Mouse (Mus musculus) midbrain, embryonic 15.5 days (tissue): Measurements from ENCODE around the gene Hoxc5. TPM values are rescaled to one million over a fixed set of nuclear protein-coding genes. Genes with fewer than 3 reads are reported as not detected.

Experiments used
- ATAC-seq: fragments of 200-750 bp; cut with Nextera tagmentation; replicated peaks from 2 replicates; pipeline ENCODE4 v1.8.0; 2017; ENCODE audit warnings: moderate TSS enrichment
- H3K27ac ChIP-seq: fragments of 300-500 bp; sonication (generic); 2 replicates; pipeline ENCODE4 v1.5.1; 2015; ENCODE audit warnings: mild to moderate bottlenecking, inconsistent platforms
- H3K27me3 ChIP-seq: fragments of 300-500 bp; sonication (generic); replicated peaks from 2 replicates; pipeline ENCODE4 v1.6.1; 2015; ENCODE audit warnings: inconsistent platforms
- H3K36me3 ChIP-seq: fragments of 300-500 bp; sonication (generic); replicated peaks from 2 replicates; pipeline ENCODE4 v1.6.1; 2015; ENCODE audit warnings: inconsistent platforms
- H3K4me1 ChIP-seq: fragments of 300-500 bp; sonication (generic); 2 replicates; pipeline ENCODE4 v1.6.1; 2015; ENCODE audit warnings: inconsistent platforms
- H3K4me2 ChIP-seq: fragments of 300-500 bp; sonication (generic); 2 replicates; pipeline ENCODE4 v1.6.1; 2015; ENCODE audit warnings: inconsistent platforms, mild to moderate bottlenecking, moderate library complexity
- H3K4me3 ChIP-seq: fragments of 300-500 bp; sonication (generic); 2 replicates; pipeline ENCODE4 v1.5.1; 2015; ENCODE audit warnings: mild to moderate bottlenecking, inconsistent platforms
- H3K9ac ChIP-seq: fragments of 300-500 bp; sonication (generic); 2 replicates; pipeline ENCODE4 v1.6.1; 2015; ENCODE audit warnings: mild to moderate bottlenecking, inconsistent platforms
- H3K9me3 ChIP-seq: fragments of 300-500 bp; sonication (generic); 2 replicates; pipeline ENCODE4 v1.6.1; 2016; ENCODE audit warnings: inconsistent platforms
- WGBS: fragments of 180-500 bp; shearing (Covaris S2); methylation state at CpG from one replicate; pipeline ENCODE4 v1.1.7; 2015; ENCODE audit warnings: mixed read lengths; 5-methylcytosine and 5-hydroxymethylcytosine counted together
- polyA plus RNA-seq: library from polyadenylated mRNA; unstranded; fragments of >200 nt; fragmentation: Nextera tagmentation; extraction: Ambion mirVana; gene quantifications from 2 replicates; pipeline ENCODE4 v1.2.1, GENCODE M21; 2015

Hoxc5 gene
- polyA plus RNA-seq, 1 experiment from 2014 or later = not detected

DNA sequence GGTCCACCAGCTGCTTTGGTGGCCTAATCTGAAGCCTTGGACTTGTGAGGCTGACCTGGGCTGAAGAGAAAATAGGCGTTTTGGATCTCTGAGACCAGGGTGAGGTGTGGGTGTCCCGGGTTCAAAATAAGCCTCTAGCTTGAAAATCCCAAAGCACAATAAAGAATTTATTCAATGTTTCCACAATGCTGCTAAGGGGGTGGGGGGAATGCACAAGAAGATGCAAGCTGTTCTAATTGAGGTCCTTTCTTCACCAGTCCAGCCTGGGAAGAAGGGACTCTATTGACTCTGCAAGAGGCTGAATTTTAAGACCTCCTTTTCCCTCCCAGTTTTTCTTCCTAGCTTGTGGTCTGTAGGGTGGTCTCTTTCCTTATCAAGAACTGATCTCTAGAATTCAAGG is 16.4 kb upstream of the Hoxc5 start:
- 5% methylated on average over 2 of the region's 2 CpGs for WGBS

DNA sequence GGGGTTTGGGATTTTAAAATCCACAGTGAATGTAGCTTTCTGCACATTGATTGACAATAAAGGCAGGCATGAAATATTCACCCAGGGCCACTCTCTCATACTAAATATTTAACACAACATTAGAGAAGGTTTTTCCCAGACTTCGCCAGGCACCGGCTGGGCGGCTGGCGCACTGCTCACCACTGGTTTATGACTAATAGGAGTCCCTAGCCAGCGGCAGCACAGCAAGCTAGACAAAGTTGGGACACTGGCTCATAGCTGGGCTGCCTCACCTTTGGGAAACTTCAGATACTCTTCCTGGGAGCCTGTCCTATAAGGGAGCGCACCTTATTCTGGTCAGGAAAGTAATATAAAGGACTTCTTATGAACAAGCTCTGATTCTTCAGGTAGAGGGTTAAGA is 13.7 kb upstream of the Hoxc5 start:
- Histone ChIP-seq H3K4me2 (no peak overlapping the region), H3K27ac (no peak overlapping the region), H3K36me3 (no peaks in the 10 kb centered on the region), H3K9me3 (no peaks in the 10 kb centered on the region), H3K4me1 (no peaks in the 10 kb centered on the region), H3K27me3 (peaks cover 98% of the 10 kb centered on the region), H3K9ac (no peak overlapping the region), H3K4me3 (no peak overlapping the region)
- ATAC-seq = no peak
- 5% methylated on average over 6 of the region's 6 CpGs for WGBS

More for the DNA sequence above, 16.4 kb upstream of the Hoxc5 start:
- no peak overlapping the region for H3K4me2 ChIP-seq
- no peak for ATAC-seq
- peaks cover 98% of the 10 kb centered on the region for H3K27me3 ChIP-seq
- H3K27ac ChIP-seq = no peak overlapping the region
- no peaks in the 10 kb centered on the region for H3K36me3 ChIP-seq
- H3K4me3 ChIP-seq = no peak overlapping the region
- no peak overlapping the region for H3K9ac ChIP-seq
- H3K4me1 ChIP-seq = no peaks in the 10 kb centered on the region
- H3K9me3 ChIP-seq = no peaks in the 10 kb centered on the region

DNA sequence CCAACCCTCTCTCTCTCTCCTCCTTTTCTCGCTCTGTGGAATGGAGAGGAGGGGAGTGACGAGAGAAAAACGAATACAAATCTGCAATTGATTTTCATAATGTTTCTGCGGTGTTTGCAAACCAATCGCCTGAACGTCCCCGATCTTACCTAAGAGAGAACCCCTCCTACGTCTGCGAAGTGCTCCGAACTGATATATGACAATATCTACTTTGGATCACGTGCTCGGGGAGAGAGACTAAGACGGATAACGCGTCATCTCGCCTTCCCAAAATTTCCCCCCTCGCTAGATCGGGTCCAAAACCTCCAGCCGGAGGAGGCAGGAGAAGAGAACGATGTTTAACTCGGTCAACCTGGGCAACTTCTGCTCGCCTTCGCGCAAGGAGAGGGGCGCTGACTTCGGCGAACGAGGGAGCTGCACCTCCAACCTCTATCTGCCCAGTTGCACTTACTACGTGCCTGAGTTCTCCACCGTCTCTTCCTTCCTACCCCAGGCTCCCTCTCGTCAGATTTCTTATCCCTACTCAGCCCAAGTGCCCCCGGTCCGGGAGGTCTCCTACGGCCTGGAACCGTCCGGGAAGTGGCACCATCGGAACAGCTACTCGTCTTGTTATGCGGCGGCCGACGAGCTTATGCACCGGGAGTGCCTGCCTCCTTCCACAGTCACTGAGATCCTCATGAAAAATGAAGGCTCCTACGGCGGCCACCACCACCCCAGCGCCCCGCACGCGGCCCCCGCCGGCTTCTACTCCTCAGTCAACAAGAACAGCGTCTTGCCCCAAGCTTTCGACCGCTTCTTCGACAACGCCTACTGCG is 12.8 kb upstream of the Hoxc5 start, which contains the start of gene Hoxc11:
Gene Hoxc11 (plus strand): TSS at position 236 of the 815 bp plus-strand sequence.
- no peak within 1 kb of the TSS for H3K4me2 ChIP-seq
- H3K9ac ChIP-seq = no peak within 1 kb of the TSS
- no peak within 1 kb of the TSS for H3K27ac ChIP-seq
- no peak within 1 kb of the TSS for H3K4me3 ChIP-seq
- H3K9me3 ChIP-seq = no peaks in the 10 kb centered on the region
- ATAC-seq = no peak
- WGBS = 1% methylated on average over 57 of the region's 57 CpGs
- H3K27me3 ChIP-seq = peaks cover 94% of the 10 kb centered on the region
- no peaks in the 10 kb centered on the region for H3K4me1 ChIP-seq
- no peaks in the 10 kb centered on the region for H3K36me3 ChIP-seq

DNA sequence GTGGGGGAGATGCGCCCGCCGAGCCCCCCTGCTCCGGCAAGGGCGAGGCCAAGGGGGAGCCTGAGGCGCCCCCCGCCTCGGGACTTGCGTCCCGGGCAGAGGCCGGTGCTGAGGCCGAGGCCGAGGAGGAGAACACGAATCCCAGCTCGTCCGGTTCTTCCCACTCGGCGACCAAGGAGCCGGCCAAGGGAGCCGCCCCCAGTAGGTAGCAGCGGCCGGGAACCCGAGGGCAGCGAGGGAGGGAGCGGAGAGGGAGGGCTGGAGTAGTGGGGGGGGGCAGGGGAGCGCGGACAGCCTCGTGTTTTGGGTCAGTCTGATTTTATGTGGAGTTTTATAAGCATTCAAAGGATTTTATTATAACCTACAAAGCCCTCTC is 12.2 kb upstream of the Hoxc5 start:
- no peaks in the 10 kb centered on the region for H3K9me3 ChIP-seq
- under 1% methylated on average over 28 of the region's 28 CpGs for WGBS
- H3K4me2 ChIP-seq = no peak overlapping the region
- H3K4me3 ChIP-seq = no peak overlapping the region
- peaks cover 94% of the 10 kb centered on the region for H3K27me3 ChIP-seq
- no peaks in the 10 kb centered on the region for H3K4me1 ChIP-seq
- ATAC-seq = no peak
- H3K36me3 ChIP-seq = no peaks in the 10 kb centered on the region
- H3K9ac ChIP-seq = no peak overlapping the region
- no peak overlapping the region for H3K27ac ChIP-seq

DNA sequence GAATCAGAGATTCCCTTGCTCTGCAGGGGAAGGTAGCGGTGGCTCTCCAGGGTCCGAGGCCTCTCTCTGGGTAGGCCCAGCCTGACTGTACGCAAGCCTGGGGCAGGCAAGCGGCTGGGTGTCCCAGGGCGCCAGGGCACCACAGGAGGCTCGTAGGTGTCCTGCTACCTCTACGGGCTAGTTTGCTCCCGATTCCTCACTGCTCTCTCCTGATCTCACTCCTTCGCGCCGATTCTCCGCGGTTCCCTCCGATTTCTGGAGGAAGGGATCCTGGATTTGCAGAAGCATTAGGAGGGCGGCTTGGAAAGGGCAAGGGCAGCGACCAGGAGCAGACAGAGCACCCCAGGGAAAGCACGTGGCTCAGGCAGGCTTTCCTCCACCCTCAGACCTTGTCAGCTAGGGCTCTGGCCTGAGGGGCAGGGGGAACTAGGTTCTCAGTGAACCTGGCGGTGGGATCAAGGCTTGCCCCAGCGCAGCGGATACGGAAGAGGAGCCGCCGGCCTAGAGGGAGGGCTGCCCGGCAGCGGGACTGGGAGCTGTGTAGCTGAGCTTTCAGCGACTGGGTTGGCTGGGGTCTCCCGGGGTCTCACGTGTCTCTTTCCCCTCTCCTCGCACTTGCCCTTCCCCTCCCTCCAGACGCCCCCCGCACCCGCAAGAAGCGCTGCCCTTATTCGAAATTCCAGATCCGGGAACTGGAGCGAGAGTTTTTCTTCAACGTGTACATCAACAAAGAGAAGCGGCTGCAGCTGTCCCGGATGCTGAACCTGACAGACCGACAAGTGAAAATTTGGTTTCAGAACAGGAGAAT is 11.2 kb upstream of the Hoxc5 start:
- Histone ChIP-seq H3K4me1 (no peaks in the 10 kb centered on the region), H3K4me2 (no peak overlapping the region), H3K36me3 (no peaks in the 10 kb centered on the region), H3K9ac (no peak overlapping the region), H3K27me3 (peaks cover 95% of the 10 kb centered on the region), H3K4me3 (no peak overlapping the region), H3K27ac (no peak overlapping the region), H3K9me3 (no peaks in the 10 kb centered on the region)
- no peak for ATAC-seq
- WGBS = under 1% methylated on average over 40 of the region's 40 CpGs

DNA sequence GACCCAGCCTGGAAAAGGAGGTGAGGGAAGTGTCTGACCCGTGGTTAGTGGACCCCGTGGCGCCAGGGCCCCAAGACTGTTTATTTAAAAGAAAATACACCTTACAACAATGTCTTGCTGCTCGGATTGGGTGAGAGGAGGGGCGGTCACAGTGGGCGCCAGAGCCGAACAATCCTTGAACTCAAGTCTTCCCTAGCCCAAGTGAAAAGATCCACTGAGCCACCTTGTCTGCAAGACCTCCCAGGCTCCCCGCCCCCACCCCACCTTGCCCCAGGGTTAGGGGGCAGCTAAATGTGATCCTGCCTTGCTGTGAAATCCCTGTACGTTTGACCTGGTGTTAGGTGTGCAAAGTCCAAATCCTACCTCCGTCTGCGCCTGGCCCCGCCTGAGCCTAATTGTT is 10.3 kb upstream of the Hoxc5 start:
- Histone ChIP-seq H3K9ac (no peak overlapping the region), H3K9me3 (no peaks in the 10 kb centered on the region), H3K4me2 (no peak overlapping the region), H3K27me3 (peaks cover 94% of the 10 kb centered on the region), H3K4me1 (no peaks in the 10 kb centered on the region), H3K27ac (no peak overlapping the region), H3K36me3 (no peaks in the 10 kb centered on the region), H3K4me3 (no peak overlapping the region)
- WGBS = 2% methylated on average over 12 of the region's 12 CpGs
- no peak for ATAC-seq

DNA sequence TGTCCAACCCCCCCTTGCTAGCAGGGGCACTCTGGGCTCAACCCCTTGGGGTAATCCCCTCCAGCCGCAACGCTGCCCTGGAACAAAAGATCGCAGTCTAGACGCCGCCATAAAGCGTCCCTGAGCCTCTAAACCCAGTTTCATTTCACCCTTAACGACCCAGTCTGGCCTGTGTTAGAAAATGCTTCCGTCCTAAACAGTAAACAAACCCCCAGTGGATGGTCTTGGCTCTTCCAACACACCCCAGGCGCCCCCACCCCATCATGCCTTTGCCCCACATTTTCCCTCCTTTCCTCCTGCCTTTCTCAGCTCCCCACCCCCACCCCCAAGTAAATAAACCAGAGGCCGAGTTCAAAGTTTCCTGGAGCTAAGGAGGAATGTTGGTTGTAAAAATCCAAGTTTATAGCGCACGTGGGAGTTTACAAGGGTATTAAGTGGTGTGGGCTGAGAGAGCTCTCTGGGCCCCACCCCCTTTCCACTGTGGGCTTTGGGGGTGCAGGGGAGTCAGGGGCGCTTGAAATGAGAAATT is 7.5 kb upstream of the Hoxc5 start:
- Histone ChIP-seq H3K4me1 (no peaks in the 10 kb centered on the region), H3K4me3 (no peak overlapping the region), H3K4me2 (no peak overlapping the region), H3K9ac (no peak overlapping the region), H3K9me3 (no peaks in the 10 kb centered on the region), H3K27ac (no peak overlapping the region), H3K36me3 (no peaks in the 10 kb centered on the region), H3K27me3 (peaks cover 92% of the 10 kb centered on the region)
- no peak for ATAC-seq
- WGBS = under 1% methylated on average over 13 of the region's 13 CpGs

DNA sequence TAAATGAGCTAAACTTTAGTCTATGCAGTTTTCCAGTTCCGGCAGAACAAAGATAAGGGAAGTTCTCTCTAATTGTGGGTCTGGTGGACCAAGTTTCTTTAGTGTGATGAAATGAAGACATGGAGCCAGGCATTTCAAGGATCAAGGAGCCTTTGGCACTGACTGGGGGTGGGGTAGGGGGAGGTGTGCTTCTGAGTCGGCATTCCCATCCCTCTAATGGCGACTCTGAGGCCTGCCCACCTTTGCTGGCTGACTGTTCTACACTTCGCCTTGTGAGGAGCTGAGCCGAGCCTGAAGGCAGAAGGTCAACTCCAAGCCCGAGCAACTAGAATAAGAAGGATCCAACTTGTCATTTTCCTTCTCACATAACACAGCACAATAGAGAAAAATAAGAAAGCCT is 5.5 kb upstream of the Hoxc5 start:
- no peak overlapping the region for H3K4me2 ChIP-seq
- 2% methylated on average over 6 of the region's 6 CpGs for WGBS
- H3K4me3 ChIP-seq = no peak overlapping the region
- peaks cover 5% of the 10 kb centered on the region; the same call in 1 of the 2 replicates for H3K4me1 ChIP-seq
- H3K27ac ChIP-seq = no peak overlapping the region
- no peaks in the 10 kb centered on the region for H3K9me3 ChIP-seq
- no peaks in the 10 kb centered on the region for H3K36me3 ChIP-seq
- H3K27me3 ChIP-seq = peaks cover 93% of the 10 kb centered on the region
- H3K9ac ChIP-seq = no peak overlapping the region
- no peak for ATAC-seq

DNA sequence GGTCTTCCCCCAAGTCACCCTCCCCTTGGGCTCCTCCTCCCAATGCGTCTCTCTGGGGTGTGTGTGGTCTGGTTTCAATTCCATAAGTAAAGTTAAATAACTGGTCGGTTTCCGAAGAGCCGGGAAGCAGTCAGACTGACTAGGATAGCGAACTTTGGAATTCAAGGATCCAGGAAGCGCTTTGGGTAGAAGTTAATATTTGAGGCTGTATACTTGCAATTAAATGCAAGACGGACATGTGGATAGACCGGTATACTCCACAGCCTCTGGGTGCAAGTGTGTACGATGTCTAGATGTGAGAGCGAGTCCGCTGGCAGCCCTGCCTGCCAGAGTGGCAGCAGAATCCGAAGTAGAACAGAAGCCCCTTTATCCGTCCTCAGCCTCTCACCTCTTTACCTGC is 4.8 kb upstream of the Hoxc5 start:
- Histone ChIP-seq H3K36me3 (no peaks in the 10 kb centered on the region), H3K4me3 (no peak overlapping the region), H3K27ac (no peak overlapping the region), H3K9ac (no peak overlapping the region), H3K27me3 (peaks cover 93% of the 10 kb centered on the region), H3K4me1 (peaks cover 5% of the 10 kb centered on the region; the same call in 1 of the 2 replicates), H3K9me3 (no peaks in the 10 kb centered on the region), H3K4me2 (no peak overlapping the region)
- ATAC-seq = no peak
- 2% methylated on average over 13 of the region's 13 CpGs for WGBS

DNA sequence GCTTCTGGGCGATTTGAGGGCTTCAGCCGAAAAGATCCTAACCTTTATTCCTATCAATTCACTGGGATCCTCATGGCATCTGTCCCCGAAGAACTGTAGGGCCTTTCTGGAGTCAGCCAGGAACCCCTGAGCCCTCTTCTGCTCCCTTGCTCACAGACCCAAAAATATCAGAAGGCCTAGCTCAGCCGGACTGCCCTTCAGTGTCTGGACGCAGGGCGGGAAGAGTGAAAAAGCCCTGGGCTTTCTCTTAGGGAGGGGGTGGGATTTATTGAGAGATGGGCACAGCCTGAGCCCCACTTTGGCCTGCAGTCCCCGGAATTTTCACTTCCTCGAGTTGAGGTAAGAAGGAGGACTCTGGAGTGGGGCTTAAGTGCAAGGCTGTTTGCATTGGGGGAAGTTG is 4.0 kb upstream of the Hoxc5 start:
- peaks cover 5% of the 10 kb centered on the region; the same call in 1 of the 2 replicates for H3K4me1 ChIP-seq
- H3K27ac ChIP-seq = no peak overlapping the region
- peaks cover 92% of the 10 kb centered on the region for H3K27me3 ChIP-seq
- ATAC-seq = no peak
- no peaks in the 10 kb centered on the region for H3K36me3 ChIP-seq
- 3% methylated on average over 8 of the region's 8 CpGs for WGBS
- H3K4me3 ChIP-seq = no peak overlapping the region
- no peak overlapping the region for H3K9ac ChIP-seq
- no peaks in the 10 kb centered on the region for H3K9me3 ChIP-seq
- no peak overlapping the region for H3K4me2 ChIP-seq

DNA sequence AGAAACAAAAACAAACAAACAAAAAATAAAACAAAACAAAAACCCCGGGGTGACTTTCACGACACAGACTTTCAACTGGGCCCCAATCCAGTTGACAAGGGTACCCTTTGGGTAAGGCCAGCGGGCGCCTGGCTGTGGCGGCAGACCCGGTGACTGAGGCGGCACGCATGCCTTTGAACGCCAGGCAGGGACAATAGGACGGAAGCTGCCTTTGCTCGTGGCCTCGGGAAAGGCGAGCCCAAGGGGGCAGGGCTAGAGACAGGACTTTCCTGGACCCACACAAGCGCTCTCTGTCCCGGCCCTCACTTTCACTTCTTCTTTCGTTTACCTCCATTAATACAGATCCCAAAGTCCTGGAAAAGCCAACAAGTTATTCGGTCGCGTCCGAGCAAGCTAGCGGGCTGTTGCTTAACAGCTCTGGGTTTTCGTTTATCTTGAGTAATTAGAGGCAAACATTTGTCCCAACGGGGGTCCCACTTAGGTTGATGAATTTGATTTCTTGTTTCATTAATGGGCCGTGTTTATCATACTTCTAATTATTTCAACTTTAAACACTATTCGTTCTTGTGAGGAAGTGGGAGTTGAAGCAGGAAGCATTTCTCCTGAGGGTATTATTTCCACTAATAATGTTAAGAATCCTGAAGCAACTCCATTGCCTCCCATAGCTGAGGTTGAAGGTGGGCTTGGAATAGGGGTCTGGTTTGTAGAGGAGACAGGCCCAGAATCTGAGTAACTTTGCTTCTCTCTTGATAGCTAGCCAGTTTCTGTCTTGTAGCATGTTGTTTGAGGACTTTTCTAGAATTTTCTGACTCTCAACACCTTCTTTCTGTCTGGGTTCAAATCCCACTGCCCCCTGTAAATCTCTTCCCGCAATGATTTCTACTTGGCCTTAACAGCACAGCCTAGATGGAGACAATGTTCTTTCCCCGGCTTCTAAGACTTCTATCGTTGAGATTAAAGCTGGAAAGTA is 3.3 kb upstream of the Hoxc5 start:
- Histone ChIP-seq H3K9ac (no peak overlapping the region), H3K27ac (no peak overlapping the region), H3K4me1 (peaks cover 5% of the 10 kb centered on the region; the same call in 1 of the 2 replicates), H3K27me3 (peaks cover 92% of the 10 kb centered on the region), H3K4me3 (no peak overlapping the region), H3K36me3 (no peaks in the 10 kb centered on the region), H3K4me2 (no peak overlapping the region), H3K9me3 (no peaks in the 10 kb centered on the region)
- ATAC-seq = no peak
- WGBS = 2% methylated on average over 28 of the region's 28 CpGs
